Mouse (Mus musculus) cerebellum, postnatal 25 days (tissue): ENCODE results near the gene Pip5k1c.
A peak's percentile ranks its signal among the peaks of the same experiment; 100 is the strongest.

ENCODE experiments used
- DNase-seq, 2 experiments: peaks; one replicate each; pipeline ENCODE4 v3.0.0; 2021; ENCODE audit warnings: mixed read lengths in 2 of 2

Gene Pip5k1c

DNA sequence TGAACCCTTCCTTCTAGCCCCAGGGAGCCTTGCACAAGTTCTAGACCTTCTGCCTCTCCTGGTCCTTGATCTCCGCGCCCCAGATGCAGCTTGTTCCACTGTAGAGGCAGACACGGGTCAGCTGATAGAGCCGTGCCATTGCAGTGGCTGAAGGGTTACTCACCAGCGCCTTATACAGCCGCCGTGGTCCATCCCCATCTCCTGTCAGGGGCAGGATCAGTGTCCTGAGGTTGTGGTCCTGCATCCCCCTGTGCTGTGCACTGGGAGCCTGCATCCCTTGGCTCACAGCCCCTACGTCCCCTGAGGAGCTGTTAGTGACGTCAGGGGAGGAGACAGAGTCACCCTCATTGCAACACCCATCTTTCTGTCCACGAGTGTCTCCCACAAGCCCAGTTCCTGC, 10.5 kb downstream of the Pip5k1c start:
- DNase-seq, result no peak

DNA sequence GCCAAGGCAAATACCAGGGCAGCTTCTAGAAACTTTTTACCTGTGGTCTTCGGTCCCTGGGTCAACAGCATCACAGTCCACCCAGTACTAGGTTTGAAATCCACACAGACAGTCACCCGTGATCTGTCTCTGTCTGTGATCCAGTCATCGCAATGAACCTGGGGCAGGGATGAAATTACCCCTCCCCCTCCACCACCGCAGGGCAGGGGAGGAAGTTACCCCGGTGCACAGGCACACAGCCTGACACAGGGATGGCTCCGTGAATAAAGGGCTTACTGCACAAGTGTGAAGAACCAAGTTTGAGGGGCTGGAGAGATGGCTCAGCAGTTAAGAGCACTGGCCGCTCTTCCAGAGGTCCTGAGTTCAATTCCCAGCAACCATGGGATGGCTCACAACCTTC, 11.0 kb downstream of the Pip5k1c start:
- DNase-seq, result no peak

DNA sequence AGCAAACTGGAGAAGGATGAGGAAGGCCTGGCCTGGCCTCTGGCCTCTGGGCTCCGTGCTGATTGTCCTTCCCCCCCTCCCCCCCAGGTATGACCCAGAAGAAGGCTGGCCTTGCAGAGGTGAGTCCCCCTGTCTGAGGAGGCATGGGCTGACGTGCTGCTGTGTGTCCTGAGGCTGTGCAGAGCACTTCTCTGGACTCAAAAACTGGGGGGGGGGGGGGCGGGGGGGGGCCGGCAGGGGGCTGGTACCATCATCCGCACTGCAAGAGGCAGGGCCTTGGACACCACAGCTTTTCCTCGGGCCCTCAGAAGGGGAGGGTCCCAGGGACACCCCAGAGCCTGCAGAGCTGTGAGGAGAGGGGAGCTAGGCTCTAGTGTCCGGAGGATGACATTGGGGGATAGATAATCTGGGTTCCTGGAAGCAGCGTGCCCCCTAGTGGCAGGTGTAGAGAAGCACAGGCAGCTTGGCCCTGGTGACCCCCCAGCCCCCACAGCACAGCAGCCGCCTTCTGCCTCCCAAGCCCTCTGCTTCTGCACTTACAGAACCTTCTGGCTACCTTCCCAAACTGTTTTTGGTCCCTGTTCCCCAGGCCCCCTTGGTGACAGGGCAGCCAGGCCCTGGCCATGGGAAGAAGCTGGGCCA, 12.0 kb downstream of the Pip5k1c start:
- peak; percentile 78 to 83 for DNase-seq

DNA sequence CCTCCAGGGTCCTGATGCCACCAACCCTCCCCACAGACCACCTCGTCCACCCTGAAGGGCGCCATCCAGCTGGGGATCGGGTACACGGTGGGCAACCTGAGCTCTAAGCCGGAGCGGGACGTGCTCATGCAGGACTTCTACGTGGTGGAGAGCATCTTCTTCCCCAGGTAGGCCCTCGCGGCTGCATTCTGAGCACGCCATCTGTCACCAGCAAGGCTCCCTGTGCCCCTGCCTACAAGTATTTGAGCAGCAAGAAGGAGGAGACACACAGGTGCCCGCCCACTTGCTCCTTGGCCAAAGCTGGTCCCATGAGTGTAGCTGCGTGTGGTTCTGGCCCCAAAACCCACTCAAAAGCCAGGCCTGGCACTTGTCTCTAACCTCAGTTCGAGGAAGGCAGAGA, 12.9 kb downstream of the Pip5k1c start:
- peak; percentile 74 to 78 for DNase-seq

DNA sequence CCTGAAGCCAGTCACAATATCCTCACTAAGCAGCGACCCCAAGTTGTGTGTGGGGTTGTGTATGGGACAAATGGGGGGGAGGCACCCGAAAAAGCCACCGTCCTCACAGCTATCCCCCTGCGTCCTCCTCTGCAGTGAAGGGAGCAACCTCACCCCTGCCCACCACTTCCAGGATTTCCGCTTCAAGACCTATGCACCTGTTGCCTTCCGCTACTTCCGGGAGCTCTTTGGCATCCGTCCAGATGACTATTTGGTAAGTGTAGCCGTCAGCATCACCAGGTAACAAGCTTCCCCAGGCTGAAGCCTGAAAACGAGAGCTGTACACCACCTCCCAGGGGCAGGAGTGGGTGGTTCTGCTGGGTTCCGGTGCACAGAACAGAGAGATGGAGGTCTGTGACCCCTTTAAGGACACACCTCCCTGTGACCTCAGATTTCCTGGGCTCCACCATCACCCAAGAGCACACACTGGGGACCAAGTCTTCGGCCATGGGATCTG, 13.5 kb downstream of the Pip5k1c start:
- DNase-seq, result no peak

DNA sequence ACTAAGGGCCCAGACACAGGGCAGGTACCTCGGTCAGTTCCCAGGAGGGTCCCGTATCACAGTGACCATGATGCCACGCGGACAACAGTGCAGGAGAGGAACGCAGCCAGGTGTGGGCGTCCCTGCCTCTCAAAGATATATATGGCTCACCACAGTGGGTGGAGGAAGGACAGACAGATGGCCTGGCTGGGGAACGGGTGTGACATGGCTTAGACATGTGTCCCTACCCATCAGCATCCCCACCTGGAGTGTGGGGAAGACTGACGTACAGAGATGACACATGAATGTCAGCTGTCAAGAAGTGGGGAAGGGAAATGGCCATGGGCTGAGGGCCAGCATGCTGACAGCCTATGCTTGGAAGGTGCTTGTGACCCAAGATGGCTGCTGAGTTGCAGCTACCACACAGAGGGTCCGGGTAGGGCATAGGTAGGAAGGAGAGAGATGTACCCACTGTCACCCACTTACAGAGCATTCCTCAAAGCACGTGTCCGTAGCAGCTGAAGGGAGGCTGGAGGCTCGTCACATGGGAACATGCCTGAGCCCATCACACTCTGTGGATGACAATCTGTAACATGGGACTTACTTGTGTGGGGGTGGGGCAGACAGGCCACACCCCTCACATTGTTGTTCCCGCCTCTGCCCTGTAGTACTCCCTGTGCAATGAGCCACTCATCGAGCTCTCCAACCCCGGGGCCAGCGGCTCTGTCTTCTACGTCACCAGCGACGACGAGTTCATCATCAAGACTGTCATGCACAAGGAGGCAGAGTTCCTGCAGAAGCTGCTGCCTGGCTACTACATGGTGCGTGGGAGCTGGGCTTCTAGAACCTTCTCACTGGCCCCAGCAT, 14.3 kb downstream of the Pip5k1c start:
- DNase-seq, result no peak

DNA sequence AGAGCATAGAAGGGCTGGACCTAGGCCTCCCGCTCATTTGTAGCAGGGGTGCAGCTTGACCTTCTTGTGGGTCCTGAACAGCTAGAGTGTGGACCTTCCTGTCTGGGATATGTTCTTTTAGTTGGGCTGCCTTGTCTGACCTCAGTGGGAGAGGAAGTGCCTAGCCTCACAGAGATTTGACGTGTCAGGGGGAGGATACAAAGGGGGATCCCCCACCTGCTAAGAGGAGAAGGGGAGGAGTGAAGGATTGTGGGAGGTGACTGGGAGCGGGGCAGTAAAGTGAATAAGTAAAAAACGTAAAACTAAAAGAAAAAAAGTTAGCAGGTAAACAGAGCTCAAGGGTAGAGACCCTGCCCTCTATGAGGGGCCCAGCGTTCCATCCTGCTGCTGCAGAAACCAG, 16.8 kb downstream of the Pip5k1c start:
- DNase-seq, result no peak

DNA sequence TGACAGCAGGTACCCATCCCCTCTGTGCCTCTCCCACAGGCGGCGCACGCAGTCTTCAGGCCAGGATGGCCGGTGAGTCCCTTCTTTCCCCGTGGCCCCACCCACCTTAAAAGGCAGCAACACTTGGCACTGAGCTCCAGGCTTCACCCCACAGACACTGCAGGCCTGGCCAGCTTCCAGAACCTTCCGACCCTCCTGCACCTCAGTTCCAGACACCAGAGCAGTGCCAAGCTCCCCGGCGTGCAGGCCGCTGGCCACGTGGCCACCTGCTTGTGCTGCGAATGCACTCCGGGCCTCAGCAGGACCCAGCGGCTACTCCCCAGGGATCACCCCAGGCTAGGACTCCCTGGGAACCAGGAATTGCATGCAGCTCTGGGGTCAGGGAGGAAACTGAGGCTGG, 20.8 kb downstream of the Pip5k1c start:
- peak; percentile 25 to 55 for DNase-seq

DNA sequence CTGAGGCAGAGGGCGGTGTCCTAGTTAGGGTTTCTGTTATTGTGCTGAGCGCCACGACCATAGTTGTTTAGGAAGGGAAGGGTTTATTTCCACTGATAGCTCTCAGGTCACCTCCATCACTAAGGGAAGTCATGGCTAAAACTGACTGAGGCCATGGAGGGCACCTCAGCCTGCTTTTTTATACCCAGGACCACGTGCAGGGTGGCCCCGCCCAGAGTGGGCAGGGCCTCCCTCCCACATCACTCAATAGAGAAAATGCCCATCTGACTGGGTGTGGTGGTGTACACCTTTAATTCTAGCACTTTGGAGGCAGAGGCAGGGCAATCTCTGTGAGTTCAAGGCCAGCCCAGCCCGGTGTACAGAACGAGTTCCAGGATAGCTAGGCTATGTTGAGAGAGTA, 21.4 kb downstream of the Pip5k1c start:
- DNase-seq, result peak in 1 of 2 experiments; percentile 27

DNA sequence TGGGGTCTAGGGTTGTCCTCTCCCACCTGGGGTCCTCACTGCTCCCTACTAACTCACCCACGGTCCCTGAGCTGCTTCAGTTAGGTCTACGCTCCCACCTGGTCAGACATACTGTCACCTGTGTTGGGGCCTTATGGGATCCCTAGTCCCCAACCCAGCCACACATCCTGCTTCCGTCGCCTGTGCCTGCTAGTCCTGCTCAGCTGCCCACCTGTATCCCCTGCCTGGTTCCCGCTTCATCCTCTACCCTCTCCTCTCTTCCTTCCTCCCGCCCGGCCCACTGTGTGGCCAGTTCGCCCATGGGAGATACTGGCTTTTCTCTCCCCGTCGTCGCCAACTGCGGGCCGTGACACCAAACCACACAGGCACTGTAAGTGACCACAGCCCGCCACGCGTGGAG, 22.8 kb downstream of the Pip5k1c start:
- no peak for DNase-seq

DNA sequence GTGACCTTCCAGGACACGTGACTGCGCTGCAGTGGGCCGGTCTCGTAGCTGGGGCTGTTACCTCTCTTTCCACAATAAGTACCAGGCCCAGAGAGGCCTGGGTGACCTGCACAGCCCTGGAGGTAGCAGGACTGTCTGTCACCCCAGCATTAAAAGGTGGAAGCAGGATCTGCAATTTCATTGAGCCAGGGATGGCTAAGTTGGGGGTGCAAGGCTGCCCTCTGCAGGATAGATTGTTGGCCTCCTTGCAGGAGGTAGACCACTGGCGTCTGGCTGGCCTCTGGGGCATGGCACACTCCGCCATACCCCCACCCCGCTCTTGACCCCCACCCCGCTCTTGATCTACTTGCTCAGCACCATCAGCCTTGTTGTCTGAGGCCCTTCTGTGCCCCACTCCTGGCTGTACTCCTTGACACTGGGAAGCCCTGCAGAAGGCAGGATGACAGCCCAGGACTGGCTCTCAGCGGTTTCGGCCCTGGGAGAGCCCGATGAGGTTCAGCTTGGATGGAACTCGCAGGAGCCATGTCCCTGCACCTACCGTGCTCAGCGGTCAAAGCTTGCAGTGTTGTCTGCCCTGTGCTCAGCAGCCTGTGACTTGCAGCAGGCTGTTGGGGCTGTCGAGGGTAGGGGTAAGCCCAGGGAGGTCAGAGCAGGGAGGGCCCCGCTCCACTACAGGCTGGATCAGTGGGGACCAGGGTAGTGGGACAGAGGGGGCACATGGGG, 23.7 kb downstream of the Pip5k1c start:
- peak; percentile 52 to 63 for DNase-seq

DNA sequence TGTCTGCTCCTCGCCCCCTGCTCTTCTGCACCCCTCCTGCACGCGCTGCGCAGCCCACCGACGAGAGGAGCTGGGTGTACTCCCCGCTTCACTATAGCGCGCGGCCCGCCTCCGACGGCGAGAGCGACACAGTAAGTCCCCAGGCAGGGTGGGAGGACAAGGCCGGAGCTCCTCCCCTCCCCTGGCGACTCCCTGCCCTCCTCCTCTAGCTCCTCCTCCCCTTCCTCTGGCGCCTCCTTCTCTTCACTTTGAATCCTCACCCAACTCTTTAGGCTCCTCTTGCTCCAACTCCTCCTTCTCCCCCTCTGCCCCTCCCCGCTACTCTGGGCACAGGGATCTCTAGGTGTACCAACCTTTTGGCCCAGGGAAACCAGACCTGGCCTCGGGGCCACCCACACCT, 24.5 kb downstream of the Pip5k1c start:
- peak; percentile 43 to 46 for DNase-seq

DNA sequence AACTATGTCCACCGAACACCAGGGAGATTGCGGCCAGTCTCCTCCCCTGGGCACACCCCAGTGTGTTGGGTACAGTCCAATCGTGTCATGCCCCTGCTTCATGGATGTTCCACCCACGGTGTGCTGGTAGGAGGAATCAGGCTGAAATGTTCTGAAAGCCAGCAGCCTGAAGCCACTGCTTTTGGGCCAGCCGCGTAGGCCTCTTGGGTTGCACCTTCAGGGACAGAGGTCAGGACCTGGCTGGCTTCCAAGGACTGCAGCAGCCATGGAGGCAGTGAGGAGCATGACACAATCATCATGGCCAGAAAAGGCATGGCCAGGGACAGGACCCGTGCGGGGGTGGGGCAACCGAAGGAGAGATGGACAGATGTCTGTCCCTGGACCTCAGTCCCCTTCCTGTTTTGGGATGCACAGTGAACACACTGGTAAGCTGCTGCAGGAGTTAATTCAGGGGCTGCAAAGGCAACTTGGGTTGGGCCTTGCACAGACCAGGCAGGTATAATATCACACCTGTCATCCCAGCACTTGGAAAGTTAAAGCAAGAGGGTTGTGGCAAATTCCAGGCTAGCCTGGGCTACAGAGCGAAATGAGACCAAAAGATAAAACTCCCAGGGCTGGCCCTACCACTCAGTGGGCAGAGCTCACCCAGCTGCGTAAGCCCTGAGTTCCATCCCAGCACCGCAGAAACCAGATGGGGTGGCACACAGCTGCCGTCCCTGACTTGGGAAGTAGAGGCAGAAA, 26.0 kb downstream of the Pip5k1c start:
- peak; percentile 45 to 71 for DNase-seq

DNA sequence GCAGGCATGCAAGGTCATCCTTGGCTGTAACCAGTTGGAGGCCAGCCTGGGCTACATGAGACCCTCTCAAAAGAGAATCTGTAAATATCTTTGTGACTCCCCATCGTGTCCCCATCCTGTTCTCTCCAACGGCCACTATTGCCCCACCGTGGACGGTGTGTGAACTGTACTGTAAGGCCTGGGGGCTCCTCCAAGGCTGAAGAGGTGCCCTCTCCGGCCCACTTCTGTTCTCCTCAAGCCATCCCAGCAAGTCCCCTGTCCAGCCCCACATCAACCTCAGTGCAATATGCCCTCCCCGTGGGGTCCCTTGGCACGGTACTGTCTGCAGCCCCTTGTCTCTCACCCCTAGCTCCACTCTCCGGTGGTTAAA, 26.6 kb downstream of the Pip5k1c start:
- DNase-seq, result peak in 1 of 2 experiments; percentile 53

DNA sequence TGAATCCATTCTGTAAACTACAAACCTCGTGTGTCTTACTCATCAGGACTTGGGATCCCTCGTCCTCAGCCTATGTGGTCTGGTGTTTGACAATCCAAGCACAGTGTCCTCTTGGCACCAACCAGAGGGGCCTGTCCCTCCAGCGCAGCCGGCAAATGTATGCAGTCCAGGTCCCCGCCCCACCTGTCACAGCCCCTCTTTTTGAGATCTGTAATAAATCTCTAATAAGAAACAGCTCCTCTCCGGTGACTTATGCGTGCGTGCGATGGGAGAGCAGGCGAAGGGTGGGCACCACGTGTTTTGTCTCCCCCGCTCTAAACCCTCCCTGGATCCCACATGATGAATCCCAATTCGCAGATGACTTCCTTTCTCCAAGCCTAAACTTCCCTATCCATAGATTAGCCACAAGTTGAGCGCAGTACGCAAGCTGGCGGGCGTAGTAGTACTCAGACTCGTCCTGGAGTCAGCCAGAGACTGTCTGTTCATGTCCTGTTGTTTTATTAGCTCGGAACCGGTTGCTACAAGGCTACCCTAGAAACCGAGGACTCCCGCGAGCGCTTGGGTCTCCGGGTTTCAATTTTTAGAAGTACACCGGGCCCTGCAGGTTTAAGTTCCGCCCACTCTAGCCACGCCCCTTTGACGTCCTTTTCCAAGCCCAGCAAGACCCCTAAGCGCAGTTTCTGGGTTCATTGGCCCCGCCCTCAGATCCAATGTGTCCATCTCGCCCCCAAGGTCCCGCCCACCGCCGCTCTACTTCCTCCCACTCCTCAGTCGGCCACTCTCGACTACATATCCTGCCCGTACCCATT, 27.2 kb downstream of the Pip5k1c start:
- DNase-seq, result peak in 1 of 2 experiments; percentile 53

DNA sequence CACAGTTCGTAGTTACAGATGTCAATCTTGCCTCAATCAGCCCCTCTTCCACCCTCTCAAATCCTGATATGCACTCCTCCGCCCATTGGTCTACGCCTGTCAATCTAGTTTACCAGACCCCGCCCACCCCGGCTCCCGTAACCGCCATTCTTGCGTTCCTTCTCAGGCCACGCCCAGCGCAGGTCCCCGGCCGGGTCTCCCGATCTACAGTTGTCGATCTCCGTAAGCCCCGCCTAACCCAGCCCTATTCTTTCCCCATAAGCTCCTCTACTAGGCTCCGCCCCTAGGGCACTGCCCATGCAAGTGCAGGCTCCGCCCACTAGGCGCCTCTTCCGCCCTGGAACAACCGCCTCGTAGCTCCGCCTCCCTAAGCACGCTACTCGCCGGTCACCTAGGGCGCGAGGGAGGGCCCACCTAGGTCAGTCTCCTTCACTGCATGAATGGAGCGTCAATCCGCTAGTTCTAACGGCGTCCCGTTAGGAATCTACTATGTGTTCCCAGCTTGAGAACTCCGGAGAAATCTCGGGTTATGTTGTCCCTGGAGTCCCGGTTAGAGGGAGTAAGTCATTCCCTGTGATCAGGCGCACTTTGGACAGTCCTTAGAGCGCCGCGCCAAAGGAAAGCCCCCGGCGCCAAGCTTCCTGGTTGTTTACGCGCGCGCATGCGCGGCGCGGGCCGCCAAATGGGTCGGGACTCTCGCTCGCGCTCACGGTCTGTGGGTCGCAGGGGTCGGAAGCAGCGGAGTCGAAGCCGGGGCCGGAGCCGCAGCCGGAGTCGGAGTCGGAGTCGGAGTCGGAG, 28.0 kb downstream of the Pip5k1c start, which contains the start of gene Cactin:
TSS of gene Cactin (plus strand) at position 554 of the 798 bp plus-strand sequence.
- peak; percentile 96 to 99 for DNase-seq

DNA sequence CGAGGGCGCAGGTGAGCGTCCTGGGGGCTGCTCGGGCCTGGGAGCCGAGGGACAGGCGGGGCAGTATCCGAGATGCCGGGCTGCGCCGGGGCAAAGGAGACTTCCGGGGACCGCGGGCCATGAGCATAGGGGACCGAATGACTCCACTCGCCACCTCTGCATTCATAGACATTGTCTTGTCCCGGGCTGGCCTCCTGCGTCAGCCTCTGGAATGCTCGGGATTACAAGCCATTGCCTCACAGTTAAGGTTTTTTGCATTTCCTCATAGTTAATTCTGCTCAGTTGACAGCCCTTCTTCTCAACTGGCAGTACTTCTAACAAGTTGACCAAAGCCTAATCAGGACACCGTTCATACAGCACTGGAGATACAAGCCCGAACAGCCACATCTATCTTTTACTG, 28.7 kb downstream of the Pip5k1c start:
- DNase-seq, result no peak

DNA sequence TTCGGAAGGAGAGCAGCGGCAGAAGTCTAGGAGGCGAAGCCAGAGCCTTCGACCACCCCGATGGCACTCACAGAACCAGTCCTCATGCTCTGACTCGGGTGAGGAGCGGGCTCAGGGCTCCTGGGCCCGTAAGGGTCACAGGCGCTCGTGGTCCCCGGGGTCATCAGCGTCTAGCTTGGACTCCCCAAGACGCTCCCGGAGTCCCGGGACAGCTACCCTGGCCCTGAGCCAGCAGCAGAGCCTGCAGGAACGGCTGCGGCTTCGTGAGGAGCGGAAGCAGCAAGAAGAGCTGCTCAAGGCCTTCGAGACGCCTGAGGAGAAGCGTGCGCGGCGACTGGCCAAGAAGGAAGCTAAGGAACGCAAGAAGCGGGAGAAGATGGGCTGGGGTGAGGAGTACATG, 29.7 kb downstream of the Pip5k1c start:
- peak; percentile 12 to 59 for DNase-seq

DNA sequence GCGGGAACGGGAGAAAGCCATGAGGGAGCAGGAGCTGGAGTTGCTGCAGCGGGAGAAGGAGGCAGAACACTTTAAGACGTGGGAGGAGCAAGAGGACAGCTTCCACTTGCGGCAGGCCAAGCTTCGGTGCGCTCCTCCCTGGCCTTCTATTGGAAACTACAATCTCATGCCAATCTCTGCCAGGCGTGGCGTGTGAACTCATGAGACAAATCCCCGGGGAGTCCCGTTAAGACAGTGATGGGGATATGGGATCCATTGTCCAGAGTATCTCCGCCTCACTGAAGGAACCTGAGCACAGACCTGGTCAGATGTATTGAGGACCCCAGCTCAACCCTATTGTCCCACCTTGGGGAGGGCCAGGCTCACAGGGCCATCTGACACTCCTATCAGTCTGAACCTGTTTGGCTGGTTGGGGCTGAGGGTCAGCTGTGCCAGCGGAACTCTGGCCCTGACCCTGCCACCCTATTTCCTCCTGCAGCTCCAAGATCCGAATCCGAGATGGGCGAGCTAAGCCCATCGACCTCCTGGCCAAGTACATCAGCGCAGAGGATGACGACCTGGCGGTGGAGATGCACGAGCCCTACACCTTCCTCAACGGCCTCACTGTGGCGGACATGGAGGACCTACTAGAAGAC, 30.5 kb downstream of the Pip5k1c start:
- no peak for DNase-seq

DNA sequence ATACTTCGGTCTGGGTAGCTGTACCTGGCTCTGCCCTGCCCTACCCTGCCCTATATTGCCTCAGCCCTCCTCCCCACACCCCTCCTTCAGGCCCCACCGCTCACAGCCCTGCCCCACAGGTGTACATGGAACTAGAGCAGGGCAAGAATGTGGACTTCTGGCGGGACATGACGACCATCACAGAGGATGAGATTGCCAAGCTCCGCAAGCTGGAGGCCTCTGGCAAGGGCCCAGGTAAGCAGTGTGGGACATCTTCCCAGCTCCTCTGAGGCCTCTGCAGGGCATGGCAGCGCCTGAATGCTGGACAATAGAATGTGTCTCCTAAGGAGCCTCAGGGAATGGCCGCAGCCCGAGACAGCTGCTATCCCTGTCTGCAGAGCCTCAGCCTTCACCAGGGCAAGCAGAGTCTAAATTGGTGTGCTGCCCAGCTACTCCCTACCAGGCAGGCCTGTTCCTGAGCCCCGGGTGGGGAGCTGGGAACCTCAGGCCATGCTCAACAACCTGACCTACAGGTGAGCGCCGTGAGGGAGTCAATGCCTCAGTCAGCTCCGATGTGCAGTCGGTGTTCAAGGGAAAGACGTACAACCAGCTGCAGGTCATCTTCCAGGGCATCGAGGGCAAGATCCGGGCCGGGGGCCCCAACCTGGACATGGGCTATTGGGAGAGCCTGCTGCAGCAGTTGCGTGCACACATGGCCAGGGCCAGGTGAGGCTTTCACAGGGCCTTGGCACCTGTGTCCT, 31.2 kb downstream of the Pip5k1c start:
- peak in 1 of 2 experiments; percentile 45 for DNase-seq
